19 mouse cellular contexts compared by ENCODE assay signal in the genomic region with DNA sequence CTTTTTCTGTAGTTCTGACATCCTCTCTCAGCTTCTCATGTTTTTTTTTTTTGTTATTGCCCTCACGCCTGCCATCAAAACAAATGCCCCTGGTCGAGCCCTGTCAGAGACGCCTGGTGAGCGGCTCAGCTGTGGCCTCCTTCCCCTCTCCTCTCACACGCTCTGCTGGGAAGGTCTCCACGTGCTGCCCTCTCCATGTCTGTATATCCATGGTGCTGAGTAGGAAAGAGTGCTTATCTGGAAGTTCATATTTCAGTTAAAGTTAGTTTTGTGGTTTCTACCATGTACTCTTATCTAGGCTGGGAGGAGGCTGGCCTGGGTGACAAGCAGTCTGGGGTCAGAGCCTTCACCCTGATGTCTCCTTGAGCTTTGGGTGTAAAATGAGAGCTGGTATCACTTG.
A peak's percentile ranks its signal among the peaks of the same experiment; 100 is the strongest.
DNase-seq lines count a peak whose midpoint lies in the region; ATAC-seq and TF ChIP-seq lines count a peak whose summit lies in the region.
"Had no signal": no experiment of that assay in that cellular context is flagged by ENCODE, and none has a peak within 500 bp of the region (broad histone marks: within the 10 kb centered on the region; RNA-seq: fewer than 3 reads in every experiment).

No protein-coding gene starts in this region.

- no peak overlapping the region for H3K4me3 ChIP-seq in gastrocnemius, adult 2 months
- no peak overlapping the region for H3K4me3 ChIP-seq in stomach, embryonic 15.5 days (replicated peaks)
- H3K4me3 ChIP-seq in stomach, postnatal 0 days (ENCODE audit: low read depth, low read length) = no peak overlapping the region
- no peak overlapping the region for H3K4me3 ChIP-seq in liver, embryonic 13.5 days (replicated peaks)
- H3K4me3 ChIP-seq: embryonic facial prominence, embryonic 12.5 days; forebrain, embryonic 13.5 days; midbrain, embryonic 13.5 days; myocyte had no signal

- no peak for TF ChIP-seq CTCF in gastrocnemius, adult 2 months (IDR thresholded peaks at IDR 0.05)
- TF ChIP-seq CTCF in stomach, postnatal 0 days (IDR thresholded peaks at IDR 0.05; ENCODE audit: low read depth) = no peak

- H3K4me1 ChIP-seq in stomach, embryonic 15.5 days = no peaks in the 10 kb centered on the region
- no peaks in the 10 kb centered on the region for H3K4me1 ChIP-seq in stomach, postnatal 0 days (replicated peaks; ENCODE audit: control insufficient read depth, insufficient read depth)
- peaks cover 77% of the 10 kb centered on the region for H3K4me1 ChIP-seq in liver, embryonic 13.5 days (replicated peaks)

- H3K27me3 ChIP-seq in stomach, embryonic 15.5 days (replicated peaks) = no peaks in the 10 kb centered on the region
- H3K27me3 ChIP-seq in stomach, postnatal 0 days (ENCODE audit: control insufficient read depth, insufficient read depth, low read length) = no peaks in the 10 kb centered on the region
- no peaks in the 10 kb centered on the region for H3K27me3 ChIP-seq in liver, embryonic 13.5 days
- H3K27me3 ChIP-seq: CH12.LX; embryonic facial prominence, embryonic 12.5 days; forebrain, embryonic 13.5 days; midbrain, embryonic 13.5 days; Patski had no signal

- no peak for DNase-seq in gastrocnemius, adult 2 months
- no peak for DNase-seq in gastrocnemius, postnatal 14 days
- no peak for DNase-seq in stomach, postnatal 0 days (ENCODE audit: low spot score)
- DNase-seq in liver, embryonic 13.5 days = peak; percentile 57
- DNase-seq in naive thymus-derived CD4-positive, alpha-beta T cell, adult 2 months (ENCODE audit: low read depth) = peak; percentile 36
- DNase-seq in left cerebral cortex, adult 18-20 months (ENCODE audit: low spot score in 2 of 2) = no peak
- no peak for DNase-seq in layer of hippocampus, adult 8-10 months (ENCODE audit: low spot score in 2 of 2)
- DNase-seq: cerebellum, adult 11 months; lung, postnatal 14 days; spleen, adult 18-20 months; thymus, postnatal 25 days had no signal

- no peaks in the 10 kb centered on the region for H3K9me3 ChIP-seq in stomach, embryonic 15.5 days
- H3K9me3 ChIP-seq in stomach, postnatal 0 days (ENCODE audit: control insufficient read depth, low read length) = no peaks in the 10 kb centered on the region
- no peaks in the 10 kb centered on the region for H3K9me3 ChIP-seq in liver, embryonic 13.5 days (replicated peaks)
- H3K9me3 ChIP-seq: embryonic facial prominence, embryonic 12.5 days; forebrain, embryonic 13.5 days; midbrain, embryonic 13.5 days had no signal

- intact Hi-C loops in gastrocnemius, adult 2 months (cut with DNase I) = no loop called here
- intact Hi-C loops in gastrocnemius, postnatal 14 days (cut with DNase I; ENCODE audit: low total_unique reads) = no loop called here

- H3K9ac ChIP-seq in stomach, embryonic 15.5 days = no peak overlapping the region
- no peak overlapping the region for H3K9ac ChIP-seq in stomach, postnatal 0 days (ENCODE audit: low read length)
- H3K9ac ChIP-seq in liver, embryonic 13.5 days = peak overlapping the region; percentile 51
- H3K9ac ChIP-seq: embryonic facial prominence, embryonic 12.5 days; forebrain, embryonic 13.5 days; midbrain, embryonic 13.5 days had no signal

- WGBS in stomach, embryonic 15.5 days = 53% methylated on average over 6 of the region's 6 CpGs
- 74% methylated on average over 6 of the region's 6 CpGs for WGBS in stomach, postnatal 0 days
- WGBS in liver, embryonic 13.5 days (ENCODE audit: insufficient replicate concordance) = 23% methylated on average over 6 of the region's 6 CpGs

- H3K4me2 ChIP-seq in stomach, embryonic 15.5 days = no peak overlapping the region
- H3K4me2 ChIP-seq in stomach, postnatal 0 days (replicated peaks; ENCODE audit: low read depth) = no peak overlapping the region
- H3K4me2 ChIP-seq in liver, embryonic 13.5 days = peak overlapping the region; percentile 42
- H3K4me2 ChIP-seq: embryonic facial prominence, embryonic 12.5 days; forebrain, embryonic 13.5 days; midbrain, embryonic 13.5 days had no signal

- no peak for TF ChIP-seq EP300 in stomach, postnatal 0 days (optimal IDR thresholded peaks at IDR 0.05)

- peak overlapping the region; percentile 81; the same call in 1 of the 2 replicates for H3K27ac ChIP-seq in gastrocnemius, adult 2 months
- H3K27ac ChIP-seq in stomach, embryonic 15.5 days = no peak overlapping the region
- no peak overlapping the region for H3K27ac ChIP-seq in stomach, postnatal 0 days (replicated peaks)
- H3K27ac ChIP-seq in liver, embryonic 13.5 days = peak overlapping the region; percentile 86
- H3K27ac ChIP-seq: embryonic facial prominence, embryonic 12.5 days; forebrain, embryonic 13.5 days; hindbrain, postnatal 0 days; midbrain, embryonic 13.5 days had no signal

- ATAC-seq in stomach, embryonic 15.5 days (ENCODE audit: insufficient read depth, low FRiP score, low read depth) = peak; percentile 66; the same call in 1 of the 2 replicates
- no peak for ATAC-seq in stomach, postnatal 0 days (ENCODE audit: low FRiP score, low TSS enrichment)
- ATAC-seq in liver, embryonic 13.5 days (ENCODE audit: low read depth) = peak; percentile 94
- ATAC-seq: forebrain, embryonic 13.5 days; hindbrain, postnatal 0 days; midbrain, embryonic 13.5 days; Patski had no signal

- no peaks in the 10 kb centered on the region for H3K36me3 ChIP-seq in stomach, embryonic 15.5 days
- H3K36me3 ChIP-seq in stomach, postnatal 0 days (ENCODE audit: control insufficient read depth, insufficient read depth, low read length) = no peaks in the 10 kb centered on the region
- no peaks in the 10 kb centered on the region for H3K36me3 ChIP-seq in liver, embryonic 13.5 days
- H3K36me3 ChIP-seq: embryonic facial prominence, embryonic 12.5 days; midbrain, embryonic 13.5 days had no signal

Comparison
In these comparisons a context has a peak if more than half of its experiments do, and no peak if none do; other contexts are left out.
1. DNase-seq: peak in liver, embryonic 13.5 days (single experiment) and naive thymus-derived CD4-positive, alpha-beta T cell, adult 2 months (single experiment); none in gastrocnemius, adult 2 months (single experiment), gastrocnemius, postnatal 14 days (single experiment), stomach, postnatal 0 days (single experiment), left cerebral cortex, adult 18-20 months (0 of 2) and layer of hippocampus, adult 8-10 months (0 of 2).
2. H3K27ac ChIP-seq: peak in gastrocnemius, adult 2 months (single experiment) and liver, embryonic 13.5 days (single experiment); none in stomach, embryonic 15.5 days (single experiment) and stomach, postnatal 0 days (single experiment).